Mouse (Mus musculus) spleen, embryonic (tissue): ENCODE data around the gene Crat.

Experiments
- CTCF ChIA-PET: fragments of 350-600 bp; sonication (Branson Sonifier 250); formaldehyde crosslinking; loops from one replicate; lab custom pipeline; 2022; lab: Charles Lee

Gene Crat

DNA sequence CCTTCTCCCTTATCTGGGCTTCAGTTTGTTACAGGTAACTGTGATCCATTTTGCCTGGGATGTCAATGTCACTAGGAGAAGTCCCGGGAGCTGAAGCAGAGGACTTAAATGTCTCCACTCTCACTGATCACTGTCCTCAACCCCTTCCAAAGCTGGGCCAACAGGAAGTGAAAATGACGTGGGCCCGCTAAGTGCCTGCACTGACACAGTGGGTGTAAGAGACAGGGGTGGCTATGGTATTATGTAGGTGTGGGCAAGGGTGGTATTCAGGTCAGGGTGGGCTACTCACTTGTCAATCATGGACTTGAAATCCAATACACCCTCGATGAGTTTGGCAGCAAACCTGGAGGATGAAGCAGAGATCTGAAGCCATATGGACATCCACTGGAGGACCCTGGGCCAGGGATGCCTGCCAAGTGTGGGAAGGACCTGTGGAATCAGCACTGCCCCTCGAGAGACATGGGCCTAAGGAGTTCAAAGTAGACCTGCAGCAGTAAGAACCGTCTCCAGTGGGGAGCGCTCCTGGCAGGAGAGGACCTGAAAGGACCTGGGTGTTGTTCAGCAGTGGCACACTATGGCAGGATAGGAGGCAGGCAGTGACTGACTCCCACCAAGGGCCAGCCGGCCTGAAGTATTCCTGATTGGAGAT is 7.0 kb downstream of the Crat start:
- CTCF ChIA-PET: no interaction called here

DNA sequence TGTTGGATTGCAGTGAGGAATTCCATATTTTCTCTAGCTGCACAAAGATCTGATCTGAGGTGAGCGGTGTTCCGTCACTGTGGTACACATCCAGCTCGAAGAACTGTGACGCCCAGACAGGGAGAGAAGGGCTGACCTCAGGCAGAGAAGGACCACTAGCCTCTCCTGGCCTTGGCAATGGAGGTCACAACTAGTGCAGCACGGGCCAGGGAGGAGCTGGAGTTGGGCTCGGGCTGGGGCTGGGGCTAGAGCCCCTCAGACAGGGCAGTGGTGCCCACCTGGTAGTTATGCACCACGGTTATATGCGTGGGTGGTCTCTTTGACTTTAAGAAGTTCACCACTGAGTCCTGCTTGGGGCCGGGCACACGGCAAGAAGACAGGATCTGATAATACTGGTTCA is 7.8 kb downstream of the Crat start:
- CTCF ChIA-PET: no interaction called here

DNA sequence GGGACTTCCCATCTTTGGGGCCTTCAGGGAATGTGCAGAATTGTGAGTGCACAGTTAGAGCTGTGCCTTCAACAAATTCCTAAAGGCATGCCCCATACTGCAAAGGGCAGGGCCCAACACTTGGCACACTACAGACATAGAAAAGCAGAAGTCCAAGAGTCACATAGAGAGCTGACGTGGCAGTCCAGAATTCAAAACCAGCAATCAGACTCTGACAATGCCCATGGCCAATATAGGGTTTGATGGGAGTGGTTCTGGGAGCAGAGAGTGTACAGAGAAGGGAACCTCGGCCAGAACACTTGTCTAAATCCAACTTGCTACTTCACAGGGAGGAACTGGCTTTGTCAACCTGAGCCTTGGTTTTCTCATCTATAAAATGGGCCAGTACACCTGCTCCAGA is 8.4 kb downstream of the Crat start:
- CTCF ChIA-PET: no interaction called here

DNA sequence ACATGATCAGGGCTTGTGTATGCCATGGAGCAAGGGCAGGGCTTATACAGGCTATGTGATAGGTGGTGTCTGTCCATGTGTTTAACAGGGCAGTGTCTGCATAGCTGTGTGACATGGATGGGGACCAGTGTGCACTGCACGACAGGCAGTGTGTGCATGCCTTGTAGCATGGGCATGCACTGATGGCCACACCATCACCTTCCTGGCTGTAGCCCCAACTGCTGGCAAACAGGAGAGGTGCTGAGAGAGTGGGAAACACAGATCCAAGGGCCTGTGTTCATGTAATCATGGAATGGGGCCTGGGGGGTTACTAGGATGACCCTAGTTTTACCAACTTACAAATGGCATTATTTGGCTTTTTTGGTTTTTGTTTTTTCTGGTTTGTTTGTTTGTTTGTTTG is 11.7 kb downstream of the Crat start:
- CTCF ChIA-PET: no interaction called here

DNA sequence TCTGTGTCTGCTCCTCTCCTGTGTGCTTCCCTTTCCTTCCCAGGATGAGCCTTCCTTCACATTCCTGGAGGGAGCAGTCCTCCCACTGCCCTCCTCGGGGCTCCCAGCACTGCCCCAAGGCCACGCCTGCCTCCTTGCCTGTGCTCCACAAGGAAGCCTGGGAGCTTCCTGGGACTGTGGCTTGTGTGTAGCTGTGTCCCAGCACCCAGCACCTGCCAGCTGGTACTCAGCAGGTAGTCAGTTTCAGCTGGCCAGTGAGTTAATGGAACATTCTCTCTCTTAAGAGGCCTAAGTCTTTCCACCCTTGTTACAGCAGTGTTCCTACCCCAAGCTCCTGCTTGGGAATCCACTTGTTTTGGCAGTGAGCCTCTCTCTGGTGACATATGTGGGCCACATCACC is 12.8 kb downstream of the Crat start:
- CTCF ChIA-PET: interaction anchor here (0.6 kb wide), 1 partner anchor 1382 kb away, joined by 6 read pairs; no protein-coding TSS in a partner anchor

DNA sequence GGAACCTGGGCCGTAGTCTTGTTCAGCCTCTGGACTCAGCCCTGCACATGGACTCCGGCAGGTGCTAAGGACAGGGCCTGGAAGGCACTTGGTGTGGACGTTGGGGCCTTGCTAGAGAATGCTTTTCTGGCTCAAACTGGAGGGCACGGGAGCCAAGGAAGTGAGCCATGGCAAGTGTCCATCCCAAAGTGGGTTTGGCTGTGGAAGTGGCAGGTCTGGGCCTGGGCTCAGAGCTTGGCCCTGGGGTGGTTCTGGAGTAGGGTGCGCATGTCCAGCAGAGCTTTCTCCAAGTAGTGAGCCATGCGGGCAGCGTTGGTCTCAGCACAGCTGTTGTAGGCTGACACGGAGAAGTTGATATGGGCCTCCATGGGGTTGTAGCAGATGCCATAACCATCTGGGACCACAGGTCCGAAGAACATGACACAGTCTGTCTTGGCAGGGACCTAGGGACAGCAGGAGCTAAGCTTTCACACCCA is 13.2 kb downstream of the Crat start:
- CTCF ChIA-PET: interaction anchor here (0.6 kb wide), 1 partner anchor 1383 kb away, joined by 6 read pairs; no protein-coding TSS in a partner anchor

DNA sequence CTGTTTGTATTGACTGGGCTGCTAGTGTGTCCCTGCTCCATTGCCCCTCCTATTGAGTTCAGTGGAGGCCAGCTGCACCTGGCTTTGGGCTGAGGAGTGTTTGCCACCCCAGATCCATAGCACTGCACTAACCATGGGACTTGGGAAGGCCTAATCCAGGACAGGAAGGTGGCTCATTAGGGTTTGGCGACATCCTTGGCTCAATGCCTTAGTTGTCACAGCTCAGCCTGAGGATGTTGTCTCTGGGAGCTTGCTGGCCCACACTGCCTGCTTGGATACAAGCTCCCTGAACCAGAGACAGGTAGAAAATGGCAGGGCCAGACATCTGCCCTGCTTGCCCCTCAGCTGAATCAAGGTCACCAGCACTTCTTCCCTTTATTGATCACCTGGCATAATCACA is 14.0 kb downstream of the Crat start:
- CTCF ChIA-PET: no interaction called here

DNA sequence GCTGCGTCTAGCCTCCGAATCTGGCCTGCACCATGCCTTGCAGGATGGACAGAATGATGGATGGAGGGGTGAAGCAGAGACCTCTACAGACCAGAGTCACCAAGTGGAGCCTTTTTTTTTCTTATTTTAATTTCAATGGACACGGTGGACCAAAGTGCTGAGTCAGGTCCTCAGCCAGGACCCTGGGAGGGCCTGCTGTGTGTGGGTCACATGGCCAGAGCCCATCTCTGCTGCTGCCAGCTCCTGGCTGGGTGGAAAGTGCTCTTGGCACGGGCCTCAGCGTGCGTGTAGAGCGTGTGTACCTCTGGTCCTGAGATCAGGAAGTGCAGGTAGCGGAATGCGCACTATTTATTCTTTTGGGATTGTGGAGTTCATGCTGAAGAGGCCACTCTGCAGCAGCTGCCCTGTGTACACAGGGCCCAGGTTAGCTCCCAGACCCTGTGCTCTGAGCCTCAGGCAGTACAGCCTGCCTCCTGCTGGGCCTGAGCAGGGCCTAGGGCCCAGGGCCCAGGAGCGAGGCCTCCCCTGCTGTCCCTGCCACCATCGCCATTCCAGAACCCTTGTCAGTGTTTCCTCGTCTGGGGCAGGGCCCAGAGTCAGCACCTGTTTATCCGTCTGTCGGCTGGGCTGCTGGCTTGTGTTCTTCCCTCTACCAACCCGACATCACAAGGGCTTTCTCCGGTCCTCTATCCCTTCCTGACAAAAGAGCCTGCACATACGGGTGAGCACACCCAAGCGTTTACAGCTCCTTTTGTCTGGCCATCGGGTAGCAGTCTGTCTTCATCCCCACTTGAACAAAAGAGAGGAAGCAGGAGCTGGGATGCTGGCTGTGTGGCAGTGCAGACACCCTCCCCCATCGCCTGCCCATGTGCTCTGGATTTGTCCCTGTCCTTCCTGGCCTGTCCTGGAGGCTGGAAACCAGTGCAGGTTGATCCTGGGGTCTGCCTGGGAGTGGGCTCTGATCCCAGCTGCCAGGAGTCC is 16.1 kb downstream of the Crat start:
- CTCF ChIA-PET: no interaction called here

DNA sequence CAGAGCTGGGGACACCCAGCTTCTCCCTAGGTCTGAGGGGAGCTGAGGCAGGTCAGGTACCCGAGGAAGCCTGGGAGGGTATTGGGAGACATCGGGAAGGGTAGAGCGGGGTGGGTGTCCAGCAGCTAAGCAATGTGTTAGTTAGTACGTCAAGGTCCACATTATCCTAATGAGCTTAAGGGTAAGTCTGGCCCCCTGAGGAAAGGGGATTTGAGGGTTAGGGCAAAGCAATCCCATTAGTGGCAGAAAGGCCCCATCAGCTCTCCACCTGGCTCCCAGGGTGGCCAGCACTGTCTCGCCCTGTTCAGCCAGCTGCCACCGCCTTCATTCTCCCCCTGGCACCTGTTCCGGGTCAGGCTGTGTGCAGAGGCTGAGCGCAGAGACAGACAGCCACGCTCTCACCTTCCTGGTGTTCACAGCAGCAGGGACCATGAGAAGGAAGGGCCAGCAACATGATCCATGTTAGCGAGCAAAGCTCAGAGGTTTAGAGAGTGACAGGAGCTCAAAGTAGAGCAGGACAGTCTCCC is 17.6 kb downstream of the Crat start:
- CTCF ChIA-PET: no interaction called here

DNA sequence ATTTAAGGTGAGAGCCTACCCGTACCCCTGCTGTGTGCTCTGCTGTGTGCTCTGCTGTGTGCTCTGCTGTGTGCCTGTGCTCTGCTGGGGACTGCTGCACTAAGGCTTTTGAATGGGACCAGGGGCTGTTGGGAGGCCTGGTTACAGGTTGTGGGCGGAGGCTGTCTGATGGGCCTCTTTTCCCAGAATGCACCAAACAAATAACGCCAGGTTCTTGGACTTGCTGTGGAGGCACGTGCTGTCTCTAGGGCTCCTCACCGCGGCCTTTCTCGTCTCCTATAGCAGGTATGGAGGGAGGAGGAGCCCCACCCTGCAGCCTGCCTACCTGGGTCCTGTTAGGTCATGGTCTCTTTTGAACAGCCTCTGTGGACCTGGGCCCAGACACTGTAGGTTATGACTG is 19.4 kb downstream of the Crat start:
- CTCF ChIA-PET: no interaction called here

DNA sequence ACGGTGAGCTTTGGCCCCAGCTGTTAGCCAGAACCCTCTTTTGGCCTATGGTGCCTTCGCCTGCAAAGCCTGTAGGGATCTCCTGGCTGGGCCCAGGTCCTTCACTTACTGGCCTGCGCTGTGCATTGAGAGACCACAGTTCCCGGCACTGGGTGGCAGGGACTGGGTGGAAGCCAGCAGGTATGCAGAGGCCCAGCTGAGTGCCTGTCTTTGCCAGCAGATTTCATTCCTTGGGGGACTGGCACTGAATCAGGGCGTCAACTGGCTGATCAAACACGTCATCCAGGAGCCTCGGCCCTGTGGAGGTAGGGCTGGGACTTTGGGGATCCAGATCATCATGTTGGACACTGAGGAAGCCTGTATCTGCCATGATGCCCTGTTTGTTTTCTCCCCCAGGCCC is 19.9 kb downstream of the Crat start:
- CTCF ChIA-PET: no interaction called here

DNA sequence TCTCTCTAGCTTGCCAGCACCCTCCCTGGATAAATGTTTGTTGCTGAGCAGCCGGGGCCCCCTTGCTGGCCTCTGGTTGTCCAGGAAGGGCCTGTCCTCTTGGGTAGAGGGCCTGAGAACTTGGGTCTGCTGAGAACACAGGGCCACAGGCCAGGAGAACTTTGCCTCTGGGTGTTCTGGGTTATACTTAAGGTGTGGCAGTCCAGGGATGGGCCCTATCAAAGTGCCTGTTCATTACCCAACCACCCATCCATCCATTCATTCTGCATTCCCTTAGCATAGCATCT is 22.3 kb downstream of the Crat start:
- CTCF ChIA-PET: no interaction called here

DNA sequence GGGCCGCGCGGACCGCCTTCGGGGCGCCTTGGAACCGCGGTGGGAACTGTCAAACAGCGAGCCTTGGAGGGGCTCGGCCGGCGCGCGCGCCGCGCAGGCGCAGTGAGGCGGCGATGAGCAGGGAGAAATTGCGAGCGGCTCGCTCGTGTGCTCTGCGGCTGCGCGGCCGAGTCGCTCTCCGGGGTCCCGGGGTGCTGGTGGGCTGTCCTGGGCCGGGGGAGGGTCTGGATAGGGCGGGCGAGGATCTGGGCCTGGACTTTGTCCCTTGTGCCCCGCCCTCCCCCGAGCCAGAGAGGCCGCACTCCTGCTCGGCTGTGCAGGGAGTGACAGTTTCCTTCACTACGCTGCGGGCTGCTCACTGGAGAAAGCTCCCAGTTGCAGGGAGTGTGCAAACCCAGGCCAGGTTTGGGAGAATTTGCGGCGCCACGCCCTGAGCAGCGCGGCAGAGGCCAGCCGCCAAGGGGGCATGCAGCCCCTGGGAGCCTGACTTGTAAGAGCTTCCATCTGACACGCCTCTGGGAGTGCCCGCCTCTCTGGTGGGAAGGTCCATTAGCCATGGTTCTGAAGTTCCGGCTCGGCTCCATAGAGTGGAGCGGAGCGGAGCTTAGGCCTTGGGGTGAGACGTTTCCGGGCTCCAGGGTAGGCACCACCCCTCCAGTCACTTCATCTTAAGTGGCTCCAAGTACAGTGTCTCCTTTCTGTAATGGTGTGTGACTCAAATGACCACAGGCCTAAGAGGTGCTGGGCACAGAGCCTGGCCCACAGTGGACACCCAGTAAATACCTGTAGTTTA is 22.8 kb downstream of the Crat start:
- CTCF ChIA-PET: no interaction called here

DNA sequence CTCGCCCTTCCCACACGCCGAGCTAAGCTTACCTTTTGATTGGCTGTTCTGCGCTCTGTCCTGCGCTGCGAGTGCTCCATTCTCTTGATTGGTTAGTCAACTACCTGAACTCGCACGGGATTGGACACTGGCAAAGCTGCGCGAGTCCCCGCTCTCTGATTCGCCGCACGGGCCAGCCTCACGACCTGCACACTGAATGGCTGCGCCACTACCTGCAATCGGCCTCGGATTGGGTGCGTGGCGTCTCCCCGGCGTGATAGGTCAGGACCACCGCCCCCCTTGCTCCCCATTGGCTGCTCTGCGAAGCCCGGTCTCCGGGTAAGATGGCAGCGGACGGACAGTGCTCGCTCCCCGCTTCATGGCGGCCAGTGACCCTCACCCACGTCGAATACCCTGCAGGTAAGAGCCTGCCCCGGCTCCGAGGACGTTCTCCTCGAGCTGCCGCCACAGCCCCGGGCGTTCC is 23.5 kb downstream of the Crat start, which contains the start of gene Dolpp1:
Dolpp1 (plus strand) TSS at position 141 of the 463 bp plus-strand sequence.
- CTCF ChIA-PET: no interaction called here

DNA sequence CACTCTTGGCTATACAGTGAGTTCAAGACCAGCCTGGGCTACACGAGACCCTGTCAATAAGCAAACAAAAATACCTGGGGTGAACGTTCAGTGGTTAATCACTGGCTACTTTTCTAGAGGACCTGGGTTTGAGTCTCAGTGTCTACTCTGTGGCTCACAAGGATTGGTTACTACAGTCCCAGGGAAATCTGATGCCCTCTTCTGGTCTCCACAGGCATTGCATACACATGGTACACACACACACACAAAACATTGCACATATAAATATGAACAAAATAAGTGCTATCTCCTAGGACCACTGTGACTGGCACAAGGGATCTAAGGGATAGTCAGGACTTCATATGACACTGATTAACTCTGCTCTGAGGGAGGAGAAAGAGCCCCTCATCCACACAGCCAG is 26.6 kb downstream of the Crat start:
- CTCF ChIA-PET: no interaction called here

DNA sequence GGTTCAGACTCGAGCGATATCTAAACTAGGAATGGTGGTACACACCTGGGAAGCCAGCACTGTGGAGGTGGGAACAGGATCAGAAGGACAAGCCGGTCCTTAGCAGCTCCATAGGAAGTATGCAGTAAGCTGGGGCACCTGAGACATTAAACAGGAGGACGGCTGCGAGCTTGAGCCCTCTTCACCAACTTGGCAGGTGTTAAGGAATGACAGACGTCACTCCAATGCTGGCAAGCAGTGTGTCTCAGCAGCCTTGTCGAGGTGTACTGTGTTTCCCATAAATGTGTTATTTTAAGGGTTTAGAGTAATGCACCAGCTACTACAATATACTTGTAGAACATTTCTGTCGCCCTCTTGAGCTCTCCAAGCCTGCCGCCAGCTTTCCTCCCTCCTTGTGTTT is 28.7 kb downstream of the Crat start:
- CTCF ChIA-PET: no interaction called here

DNA sequence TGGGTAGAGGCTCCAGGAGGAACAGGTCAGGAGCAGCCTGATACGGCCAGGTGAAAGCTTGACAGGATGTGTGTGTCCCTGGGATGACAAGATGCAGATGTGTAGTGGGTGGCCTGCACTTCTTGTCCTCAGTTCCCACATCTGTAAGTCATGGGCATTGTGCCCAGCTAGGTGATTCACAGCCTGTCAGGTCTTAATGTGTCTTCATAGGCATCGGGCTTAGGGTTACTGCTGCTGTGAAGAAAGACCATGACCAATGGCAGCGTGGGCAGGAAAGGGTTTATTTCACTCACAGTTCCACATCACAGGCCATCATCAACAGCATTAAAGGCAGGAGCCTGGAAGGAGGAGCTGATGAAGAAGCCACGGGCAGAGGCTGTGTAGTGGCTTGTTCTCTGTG is 30.0 kb downstream of the Crat start:
- CTCF ChIA-PET: no interaction called here

DNA sequence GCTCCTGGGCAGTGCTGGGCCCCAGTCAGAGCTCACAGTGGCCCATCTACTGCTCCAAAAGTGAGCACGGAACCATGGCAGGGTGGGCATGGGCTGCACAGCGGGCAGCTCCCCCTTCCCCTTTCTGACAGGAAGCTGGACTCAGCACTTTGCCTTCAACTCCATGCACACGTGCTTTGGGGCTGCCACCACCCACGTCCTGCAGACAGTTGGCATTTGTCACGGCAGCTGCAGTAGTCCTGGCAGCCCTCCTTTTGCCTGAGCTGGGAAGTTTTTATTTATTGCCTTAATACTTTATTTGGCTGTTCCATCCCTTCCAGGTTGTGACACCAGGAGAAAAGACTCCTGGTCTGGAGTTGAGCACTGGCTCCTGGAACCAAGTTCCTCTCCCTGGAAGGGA is 30.8 kb downstream of the Crat start:
- CTCF ChIA-PET: no interaction called here

DNA sequence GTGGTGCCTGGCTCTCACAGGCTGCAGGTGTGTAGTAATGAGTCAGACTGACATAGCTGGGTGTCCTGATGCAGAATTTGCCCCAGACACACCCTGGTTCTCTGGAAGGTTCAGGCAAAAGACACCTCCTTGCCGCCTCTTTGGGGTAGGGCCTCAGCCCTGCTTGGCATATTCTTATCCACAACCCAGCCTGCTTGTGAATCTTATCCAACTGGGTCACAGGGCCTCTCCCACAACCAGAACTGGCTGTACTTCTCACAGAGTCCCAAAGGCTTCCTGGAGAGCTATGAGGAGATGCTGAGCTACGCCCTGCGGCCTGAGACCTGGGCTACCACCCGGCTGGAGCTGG is 34.3 kb downstream of the Crat start:
- CTCF ChIA-PET: no interaction called here

DNA sequence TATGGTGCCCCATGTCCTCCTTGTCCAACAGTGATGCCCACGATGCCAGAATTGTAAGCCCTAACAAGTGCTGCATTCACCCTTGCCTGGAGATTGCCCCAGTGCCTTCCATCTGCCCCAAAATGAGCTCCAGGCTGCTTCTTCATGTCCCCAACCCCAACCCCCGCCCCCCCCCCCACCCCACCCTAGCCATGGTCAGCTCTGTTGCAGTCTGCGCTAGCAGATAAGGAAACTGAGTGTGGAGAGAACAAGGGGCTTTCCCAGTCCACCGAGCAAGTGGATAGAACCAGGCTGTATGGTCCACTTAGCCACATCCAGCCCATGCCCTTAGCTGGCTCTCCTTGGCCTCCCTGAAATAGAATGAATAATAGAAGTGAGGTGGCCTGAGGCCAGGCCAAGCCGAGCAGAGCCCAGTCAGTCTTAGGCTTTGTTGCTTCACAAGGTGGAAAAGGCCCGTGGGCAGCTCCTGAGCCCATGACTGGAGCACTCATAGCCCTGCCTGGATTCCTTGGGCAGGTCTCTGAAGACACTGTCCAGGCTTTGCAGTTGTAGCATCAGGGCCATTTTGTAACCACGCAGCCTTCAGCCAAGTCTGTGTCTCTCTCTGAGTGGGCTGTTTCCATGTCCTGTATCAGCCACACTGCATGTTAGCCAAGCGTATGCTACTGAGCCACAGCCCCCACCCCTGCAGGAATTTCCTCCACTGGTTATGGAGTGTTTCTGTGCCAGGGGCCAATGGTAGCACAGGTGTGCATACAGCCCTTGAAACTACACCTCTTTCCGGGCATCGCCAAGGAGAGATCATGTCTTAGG is 34.8 kb downstream of the Crat start:
- CTCF ChIA-PET: no interaction called here

DNA sequence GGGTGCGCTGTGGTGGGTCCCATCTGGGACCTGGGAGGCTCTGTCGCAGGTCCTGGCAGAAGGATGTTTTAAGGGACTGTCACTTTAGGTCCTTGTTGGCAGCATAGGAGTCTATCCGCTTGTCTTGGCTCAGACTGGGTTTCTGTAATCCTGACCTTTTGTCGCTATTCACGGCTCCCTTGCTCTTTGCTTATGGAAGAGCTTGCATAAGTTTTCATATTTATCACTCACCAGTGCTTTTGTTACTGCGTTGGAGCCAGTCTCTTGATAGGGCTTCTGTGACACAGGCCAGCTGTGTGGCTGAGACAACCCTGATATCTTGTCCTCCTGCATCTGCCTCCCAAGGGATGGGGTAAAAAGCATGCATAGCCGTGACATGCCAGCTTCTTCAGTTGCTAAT is 36.3 kb downstream of the Crat start:
- CTCF ChIA-PET: no interaction called here
